Mouse (Mus musculus) thymus, postnatal 10 days (tissue): ENCODE measurements around the gene Amh.

Source experiments
- DNase-seq, 2 experiments: peaks; one replicate each; pipeline ENCODE4 v3.0.0; 2021; ENCODE audit warnings: low spot score in 2 of 2

The Amh gene

GRCm38 (mm10) chr10:80787517-80787916 lies 17.5 kb upstream of the Amh start:
- DNase-seq, result no peak

DNA sequence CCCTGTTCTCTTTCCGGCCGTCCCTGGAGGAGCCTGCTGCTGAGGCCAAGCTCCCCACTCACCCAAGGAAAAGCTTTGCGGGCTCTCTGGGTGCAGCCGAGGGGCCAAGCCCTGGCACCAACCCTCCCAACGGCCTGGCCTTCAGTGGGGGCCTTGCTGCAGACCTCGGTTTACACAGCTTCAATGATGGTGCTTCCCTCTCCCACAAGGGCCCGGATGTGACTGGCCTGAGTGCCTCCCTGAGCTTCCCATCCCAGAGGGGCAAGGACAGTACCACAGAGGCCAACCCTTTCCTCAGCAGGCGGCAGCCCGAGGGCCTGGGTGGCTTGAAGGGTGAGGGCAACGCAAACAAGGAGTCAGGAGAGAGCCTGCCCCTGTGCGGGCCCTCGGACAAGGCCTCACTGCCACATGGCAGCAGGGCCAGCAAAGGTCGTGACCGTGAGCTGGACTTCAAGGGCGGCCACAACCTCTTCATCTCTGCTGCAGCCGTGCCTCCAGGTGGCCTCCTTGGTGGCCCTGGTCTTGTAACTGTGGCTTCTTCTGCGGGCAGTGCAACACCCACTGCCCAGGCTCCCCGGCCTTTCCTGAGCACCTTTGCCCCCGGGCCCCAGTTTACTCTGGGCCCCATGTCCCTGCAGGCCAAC lies 14.2 kb upstream of the Amh start:
- DNase-seq, result no peak

DNA sequence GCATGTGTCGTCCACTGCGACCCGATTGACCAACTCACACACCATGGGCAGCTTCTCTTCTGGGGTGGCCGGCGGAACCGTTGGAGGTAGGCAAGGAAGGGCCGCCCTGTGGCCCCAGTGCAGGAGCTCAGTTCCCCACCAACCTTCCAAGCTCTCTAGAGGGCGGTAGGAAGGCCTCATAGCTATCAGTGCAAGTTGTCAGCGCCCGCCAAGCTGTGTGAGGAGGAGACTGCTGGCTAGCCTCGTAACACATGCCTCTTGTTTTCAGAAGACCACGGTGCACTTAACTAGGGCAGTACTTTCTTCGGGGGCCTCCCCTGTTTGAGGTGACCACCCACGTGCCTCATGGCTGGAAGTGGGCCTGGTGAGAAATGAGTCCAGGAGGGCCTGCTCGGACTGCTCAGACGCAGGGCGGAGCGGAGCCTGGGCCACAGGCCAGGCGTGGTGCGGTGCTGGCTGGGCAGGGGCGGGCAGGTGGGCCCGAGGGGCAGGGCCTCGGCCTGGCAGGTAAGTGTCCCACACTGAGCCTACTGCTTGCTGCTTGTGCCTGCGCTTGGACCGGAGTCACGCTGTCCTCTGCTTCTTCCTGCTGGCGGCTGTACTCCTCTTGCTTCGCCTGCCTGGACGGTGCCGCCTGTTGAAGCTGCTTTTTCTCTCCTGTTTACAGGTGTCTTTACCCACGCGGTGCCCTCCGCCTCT lies 13.4 kb upstream of the Amh start:
- DNase-seq, result no peak

DNA sequence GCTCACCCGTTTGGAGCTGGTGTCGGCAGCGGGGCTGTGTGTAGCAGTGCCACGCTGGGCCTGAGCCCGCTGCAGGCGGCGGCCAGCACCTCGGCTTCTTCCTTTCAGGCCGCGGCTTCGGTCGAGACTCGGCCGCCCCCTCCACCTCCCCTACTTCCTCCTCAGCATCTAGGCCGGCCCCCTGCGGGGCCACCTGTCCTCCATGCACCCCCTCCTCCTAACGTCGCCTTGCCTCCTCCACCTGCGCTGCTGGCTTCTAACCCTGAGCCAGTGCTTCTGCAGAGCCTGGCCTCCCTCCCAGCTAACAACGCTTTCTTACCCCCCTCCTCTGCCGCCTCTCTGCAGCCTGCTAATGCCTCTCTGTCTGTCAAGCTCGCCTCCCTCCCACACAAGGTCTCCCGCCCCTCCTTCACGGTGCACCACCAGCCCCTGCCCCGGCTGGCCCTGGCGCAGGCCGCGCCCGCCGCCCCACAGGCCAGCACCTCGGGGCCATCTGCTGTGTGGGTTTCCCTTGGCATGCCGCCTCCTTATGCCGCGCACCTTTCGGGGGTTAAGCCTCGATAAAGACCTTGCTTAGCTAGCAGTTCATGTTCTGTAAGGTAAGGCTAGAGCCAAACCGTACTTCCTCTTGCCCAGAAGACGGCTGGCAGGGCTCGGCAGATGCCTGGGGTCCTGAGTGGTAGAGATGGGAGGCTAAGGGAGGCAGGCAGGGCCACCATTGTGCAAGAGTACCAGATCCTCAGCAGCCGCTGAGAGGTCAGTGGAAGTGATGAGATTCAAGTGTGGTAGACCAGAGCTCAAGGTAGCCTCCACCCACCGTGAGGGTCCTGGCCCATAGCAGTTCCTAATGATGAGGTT lies 12.6 kb upstream of the Amh start:
- peak; percentile 66 to 76 for DNase-seq

DNA sequence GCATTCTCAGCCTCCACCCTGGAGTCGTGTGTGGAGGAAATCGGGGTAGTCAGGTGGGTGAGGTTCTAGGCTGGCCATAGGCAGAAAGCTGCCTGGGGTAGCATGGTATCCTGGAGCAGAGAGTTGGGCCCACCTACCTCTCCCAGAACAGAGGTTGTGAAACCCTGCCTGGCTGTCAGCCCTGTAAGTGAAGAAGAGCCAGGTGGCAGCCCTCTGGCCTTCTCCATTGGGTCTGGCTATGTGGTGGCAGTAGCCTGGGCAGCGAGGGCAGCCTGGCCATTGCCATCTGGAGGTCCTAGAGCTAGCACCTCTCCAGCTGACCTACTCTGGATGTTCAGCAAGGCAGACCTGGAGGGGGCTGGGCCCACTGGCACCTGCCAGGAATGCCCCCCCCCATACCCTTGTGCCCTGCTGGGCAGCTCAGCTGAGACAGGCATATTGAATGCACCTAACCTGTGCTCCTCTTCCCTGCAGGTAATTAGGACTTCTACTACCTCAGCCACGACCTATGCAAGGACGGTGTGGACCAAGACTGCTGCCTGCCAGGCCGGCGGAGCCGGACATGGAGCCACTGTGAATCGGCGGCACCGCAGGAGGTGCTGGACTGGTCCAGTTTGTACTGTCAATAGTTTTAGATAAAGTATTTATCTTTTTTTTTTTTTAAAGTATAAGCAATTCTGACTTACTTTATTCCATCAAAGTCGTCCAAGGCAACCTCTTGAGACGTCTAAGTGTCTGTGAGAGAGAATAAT lies 11.8 kb upstream of the Amh start:
- no peak for DNase-seq

- DNase-seq, result no peak
Measured at GRCm38 (mm10) chr10:80793803-80794202, 11.2 kb upstream of the Amh start.

GRCm38 (mm10) chr10:80794750-80795149 lies 10.3 kb upstream of the Amh start:
- no peak for DNase-seq

- DNase-seq, result no peak
Measured at GRCm38 (mm10) chr10:80796307-80796848, 8.7 kb upstream of the Amh start.

DNA sequence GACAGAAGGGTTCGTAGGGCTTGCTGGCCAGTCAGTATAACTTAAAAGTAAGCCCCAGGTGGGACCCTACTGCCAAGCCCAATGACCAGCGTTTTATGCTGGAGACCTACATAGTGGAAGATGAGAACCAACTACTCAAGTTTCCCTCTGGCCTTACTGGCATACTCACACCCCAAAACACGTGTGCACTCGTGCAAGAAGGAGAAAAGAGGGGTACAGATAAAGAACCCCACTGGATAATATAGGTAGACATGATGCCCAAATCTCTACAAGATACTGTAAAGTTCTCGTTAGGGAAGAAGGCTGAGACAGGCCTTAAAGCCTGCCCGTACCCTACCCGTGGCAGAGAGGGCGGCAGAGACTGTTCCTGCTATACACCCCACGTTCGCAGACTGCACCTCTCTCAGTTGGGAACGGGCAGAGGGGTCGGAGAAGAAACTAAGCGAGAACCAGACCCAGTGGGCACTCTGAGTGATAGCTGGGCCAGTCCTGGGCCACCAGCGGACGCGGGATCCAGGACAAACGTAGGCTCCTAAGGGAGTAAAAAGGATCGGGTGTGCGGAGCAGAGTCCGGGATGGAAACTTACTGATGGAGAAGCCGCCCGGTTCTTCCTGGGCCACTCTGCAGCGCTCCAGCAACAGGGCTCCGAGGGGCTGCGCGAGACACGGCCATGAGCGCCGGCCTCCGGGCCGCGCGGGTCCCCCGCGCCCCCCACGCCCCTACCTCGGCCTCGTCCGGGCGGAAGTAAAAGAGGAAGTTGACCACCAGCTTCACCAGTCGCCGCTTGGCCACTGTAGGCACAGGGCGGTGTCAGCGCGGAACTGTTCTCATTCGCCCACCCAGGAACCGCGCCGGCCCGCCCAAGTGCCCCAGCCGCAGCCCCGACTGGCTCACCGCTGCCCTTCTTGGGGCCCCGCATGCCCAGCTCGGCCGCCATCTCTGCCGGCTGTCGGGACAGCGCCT lies 7.6 kb upstream of the Amh start:
- peak in 1 of 2 experiments; percentile 26 for DNase-seq

DNA sequence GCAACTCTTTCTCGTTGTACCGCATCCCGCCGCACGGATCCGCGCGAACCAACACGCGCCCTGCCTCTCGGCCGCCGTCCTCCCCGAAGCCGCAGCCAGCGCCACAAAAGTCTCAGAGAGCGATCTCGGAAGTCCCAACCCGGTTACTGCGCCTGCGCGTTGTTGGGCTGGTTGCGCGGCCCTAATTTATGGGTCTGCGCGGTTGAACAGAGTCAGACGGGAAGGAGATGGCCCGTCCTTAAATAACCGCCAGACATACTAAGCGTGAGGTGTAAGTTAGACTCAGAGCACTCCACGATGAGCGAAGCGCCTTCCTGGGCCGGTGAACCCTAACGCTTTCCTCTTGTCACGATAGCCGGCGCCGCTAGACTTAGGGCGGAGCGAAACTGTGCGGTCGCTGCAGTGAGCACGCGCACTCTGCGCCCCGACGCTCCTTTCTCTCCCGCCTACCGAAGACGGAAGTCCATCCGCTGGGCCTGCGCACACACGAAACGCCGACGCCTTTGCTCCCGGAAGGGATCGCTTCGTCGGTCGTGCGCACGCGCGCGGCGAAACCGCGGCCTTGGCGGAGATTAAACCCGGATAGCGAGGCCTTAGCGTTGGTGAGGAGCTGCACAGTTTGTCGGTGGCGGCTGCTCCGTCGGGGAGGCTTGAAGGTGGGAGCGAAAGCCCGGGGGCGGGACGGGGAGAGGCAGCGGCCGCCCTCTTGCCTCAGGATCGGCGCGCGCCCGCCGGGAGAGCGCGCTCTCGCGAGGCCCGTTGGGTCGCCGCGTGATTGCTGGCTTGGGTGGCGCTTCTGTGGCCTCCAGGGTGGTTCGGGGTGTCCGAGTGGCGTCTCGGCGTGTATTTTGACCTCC lies 6.7 kb upstream of the Amh start, which contains the start of the genes Sf3a2 and Plekhj1:
Gene Sf3a2 (plus strand): TSS at position 49 of the 857 bp plus-strand sequence.
Gene Plekhj1 (minus strand): TSS at position 477 of the 857 bp plus-strand sequence.
- peak; percentile 93 to 97 for DNase-seq

- DNase-seq, result no peak
Measured at GRCm38 (mm10) chr10:80799070-80799566, 5.9 kb upstream of the Amh start.

GRCm38 (mm10) chr10:80802204-80802912 lies 2.7 kb upstream of the Amh start:
- DNase-seq, result no peak

- no peak for DNase-seq
Measured at GRCm38 (mm10) chr10:80802996-80803395, 2.0 kb upstream of the Amh start.

DNA sequence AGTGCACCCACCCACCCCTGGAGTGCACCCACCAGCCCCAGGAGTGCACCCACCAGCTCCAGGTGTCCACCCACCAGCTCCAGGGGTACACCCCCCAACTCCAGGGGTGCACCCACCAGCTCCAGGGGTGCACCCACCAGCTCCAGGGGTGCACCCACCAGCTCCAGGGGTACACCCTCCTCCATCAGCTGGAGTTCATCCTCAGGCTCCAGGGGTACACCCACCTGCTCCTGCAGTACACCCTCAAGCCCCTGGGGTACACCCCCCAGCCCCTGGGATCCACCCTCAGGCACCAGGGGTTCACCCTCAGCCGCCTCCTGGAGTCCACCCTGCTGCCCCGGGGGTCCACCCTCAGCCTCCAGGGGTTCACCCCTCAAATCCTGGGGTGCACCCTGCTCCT lies 703 bp upstream of the Amh start:
- DNase-seq, result peak in 1 of 2 experiments; percentile 3

- DNase-seq, result no peak
Measured at GRCm38 (mm10) chr10:80805322-80805721, 279 bp downstream of the Amh start.

- peak; percentile 46 to 77 for DNase-seq
Measured at GRCm38 (mm10) chr10:80805925-80806324, 882 bp downstream of the Amh start.

GRCm38 (mm10) chr10:80806341-80807056 lies 1.5 kb downstream of the Amh start:
- no peak for DNase-seq
